Mouse (Mus musculus) cerebellum, adult 9-10 months (tissue): Measurements from ENCODE around the gene Dcbld2.

Experiments used
- DNase-seq: peaks from one replicate; pipeline ENCODE4 v3.0.0; 2022

The Dcbld2 gene

GRCm38 (mm10) chr16:58497886-58498713, 89.9 kb downstream of the Dcbld2 start:
- DNase-seq = no peak

GRCm38 (mm10) chr16:58499172-58499584, 90.9 kb downstream of the Dcbld2 start:
- DNase-seq = peak; percentile 19

DNA sequence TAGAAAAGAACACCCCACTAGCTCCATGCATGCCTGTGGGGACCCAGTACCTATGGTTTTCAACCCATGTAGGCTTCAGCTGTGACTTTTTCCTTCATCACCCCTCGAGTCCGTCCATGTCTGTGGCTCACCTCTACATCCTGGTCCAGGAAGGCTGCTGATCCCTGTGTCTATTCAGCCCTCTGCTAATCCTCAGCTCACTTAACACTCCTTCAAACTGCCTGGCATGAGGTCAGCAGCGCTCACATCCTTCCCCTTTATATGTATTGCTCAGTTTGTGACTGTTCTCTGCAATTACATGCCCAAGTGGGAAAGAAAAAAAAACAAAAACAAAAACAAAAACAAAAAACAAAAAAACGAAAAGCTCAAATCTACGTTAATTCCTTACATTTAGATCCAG, 91.4 kb downstream of the Dcbld2 start:
- no peak for DNase-seq

GRCm38 (mm10) chr16:58501760-58502301, 93.6 kb downstream of the Dcbld2 start:
- DNase-seq = no peak

GRCm38 (mm10) chr16:58502566-58502965, 94.3 kb downstream of the Dcbld2 start:
- DNase-seq = no peak

GRCm38 (mm10) chr16:58504945-58505344, 96.7 kb downstream of the Dcbld2 start:
- DNase-seq = no peak

- no peak for DNase-seq
Observed at GRCm38 (mm10) chr16:58512181-58512761, 104.0 kb downstream of the Dcbld2 start.

DNA sequence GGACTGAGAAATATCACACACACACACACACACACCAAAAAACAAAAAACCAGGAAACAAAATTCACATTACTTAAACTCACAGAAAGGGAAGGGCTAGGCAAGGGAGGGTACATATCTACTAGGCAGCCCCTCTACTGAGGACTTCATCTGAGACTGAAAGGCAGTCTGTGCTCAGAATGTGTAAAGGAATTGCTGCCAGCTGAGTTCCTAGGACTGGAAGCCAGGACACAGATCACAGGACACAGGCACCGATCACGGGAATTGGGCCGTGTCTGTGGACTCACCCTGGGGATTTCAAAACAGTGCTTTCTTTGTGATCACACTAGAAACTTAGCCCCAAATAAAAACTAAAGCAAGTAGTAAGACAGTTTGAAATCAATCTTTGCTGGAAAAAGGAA, 104.6 kb downstream of the Dcbld2 start:
- peak; percentile 29 for DNase-seq

- DNase-seq = no peak
Observed at GRCm38 (mm10) chr16:58513755-58514154, 105.5 kb downstream of the Dcbld2 start.

DNA sequence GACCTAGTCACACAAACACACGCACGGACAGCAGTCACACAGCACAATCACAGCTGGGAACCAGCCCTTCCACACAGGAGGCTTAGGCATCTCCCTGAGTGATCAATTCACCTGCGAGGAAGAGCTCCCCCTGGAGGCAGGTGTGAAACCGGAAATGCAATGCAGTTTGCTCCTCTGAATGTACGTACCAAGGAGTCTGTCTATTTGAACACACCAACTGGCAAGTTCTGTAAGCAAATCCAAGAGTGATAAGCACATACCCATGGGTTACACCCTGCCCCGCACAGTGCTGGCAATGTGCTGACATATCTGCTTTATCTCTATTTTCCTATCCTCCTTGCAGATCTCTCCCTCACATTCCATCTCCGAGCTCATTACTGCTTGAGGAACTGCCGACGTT, 106.3 kb downstream of the Dcbld2 start:
- DNase-seq = no peak

DNA sequence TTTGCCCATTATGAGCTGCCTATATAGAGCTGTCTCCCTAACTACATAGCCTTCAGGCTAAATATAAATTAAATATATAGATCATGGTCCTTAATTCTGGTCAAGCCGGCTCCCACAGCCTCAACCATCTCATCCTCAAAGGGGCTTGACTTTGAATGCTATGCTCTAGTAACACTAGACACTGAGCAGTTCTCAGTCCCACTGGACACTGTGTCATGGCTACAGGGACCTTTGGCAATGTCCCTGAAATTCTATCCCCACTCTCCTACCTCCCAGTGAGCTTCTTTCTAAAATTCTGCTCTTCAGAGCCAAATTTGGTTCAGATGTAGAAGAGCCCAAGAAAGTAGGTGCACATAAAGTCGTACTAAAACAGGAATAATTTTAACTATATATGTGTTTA, 107.9 kb downstream of the Dcbld2 start:
- DNase-seq = no peak

DNA sequence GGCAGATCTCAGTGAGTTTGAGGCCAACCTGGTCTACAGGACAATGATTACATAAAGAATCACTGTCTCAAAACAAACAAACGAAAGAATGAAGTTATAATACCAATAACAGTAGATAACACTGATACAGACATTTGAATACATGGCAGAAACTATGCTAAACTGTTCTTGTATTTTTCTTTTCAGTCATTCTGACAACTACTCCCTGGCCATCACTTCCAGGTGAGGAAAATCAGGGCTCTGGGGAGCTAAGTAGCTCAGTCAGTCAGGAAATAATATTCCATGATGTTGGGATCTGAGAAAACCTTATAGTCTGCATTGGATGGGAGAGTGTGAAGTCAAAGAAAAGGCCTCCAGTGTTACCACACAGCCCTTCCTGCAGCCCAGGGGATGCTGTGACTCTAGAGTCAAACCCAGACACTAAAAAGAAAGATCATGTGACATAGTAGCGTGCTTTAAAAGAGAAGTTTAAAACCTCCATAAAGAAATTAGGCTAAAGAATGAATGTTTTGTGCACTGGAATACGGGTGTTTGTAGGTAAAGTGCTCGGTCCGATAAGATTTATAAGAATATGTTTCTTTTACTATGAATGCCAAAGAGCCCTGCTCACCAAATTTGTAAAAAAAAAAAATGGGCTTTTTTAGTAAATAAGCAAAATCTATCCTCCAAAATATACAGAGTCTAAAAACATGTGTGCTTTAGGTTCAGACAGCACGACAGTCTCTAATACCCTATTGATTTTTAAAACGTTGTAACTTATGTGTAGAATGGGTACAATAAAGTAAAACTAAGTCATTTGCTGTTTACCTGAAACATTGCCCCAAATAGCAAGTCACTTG, 108.9 kb downstream of the Dcbld2 start:
- no peak for DNase-seq
